Mouse (Mus musculus): Measurements from ENCODE around the gene Fst. TPM values are rescaled to one million over a fixed set of nuclear protein-coding genes. Genes with fewer than 3 reads are reported as not detected.

Fst gene
- polyA plus RNA-seq, 1 experiment, result 2.3 TPM

DNA sequence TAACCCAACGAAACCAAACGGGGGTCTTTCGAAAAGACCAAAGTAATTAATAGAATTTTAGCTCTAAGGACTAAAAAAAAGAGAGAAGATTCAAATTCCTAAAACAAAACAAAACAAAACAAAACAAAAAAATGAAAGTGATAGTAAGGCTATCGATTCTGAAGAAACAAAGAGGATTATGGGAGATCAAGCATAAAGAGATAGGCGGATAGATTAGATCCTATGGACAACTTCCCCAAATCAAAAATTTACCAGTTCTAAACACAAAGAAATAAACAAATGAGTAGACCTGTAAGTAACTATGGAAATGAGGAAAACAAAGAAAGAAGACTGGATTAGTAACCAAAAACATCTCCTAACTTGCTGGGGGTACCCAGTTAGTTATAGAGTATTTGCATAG, 33.5 kb downstream of the Fst start:
- Histone ChIP-seq H3K36me3 (ENCODE audit: control insufficient read depth, insufficient read depth, low read length) (no peaks in the 10 kb centered on the region), H3K4me1 (replicated peaks; ENCODE audit: control insufficient read depth, insufficient read depth, low read length) (no peaks in the 10 kb centered on the region), H3K27me3 (ENCODE audit: control insufficient read depth, insufficient read depth, low read length) (no peaks in the 10 kb centered on the region), H3K4me3 (ENCODE audit: control insufficient read depth, insufficient read depth, low read length) (no peak overlapping the region), H3K27ac (ENCODE audit: control insufficient read depth, insufficient read depth, low read length) (no peak overlapping the region)
- TF ChIP-seq POLR2A (IDR thresholded peaks at IDR 0.05; ENCODE audit: control insufficient read depth, extremely low read depth, insufficient read depth, low read length, poor library complexity) (no peak), CTCF (IDR thresholded peaks at IDR 0.05; ENCODE audit: borderline replicate concordance, control insufficient read depth, extremely low read depth, insufficient read depth, low read length, poor library complexity) (no peak)
- no peak for DNase-seq
- WGBS, result 96% methylated on average over 5 of the region's 5 CpGs

DNA sequence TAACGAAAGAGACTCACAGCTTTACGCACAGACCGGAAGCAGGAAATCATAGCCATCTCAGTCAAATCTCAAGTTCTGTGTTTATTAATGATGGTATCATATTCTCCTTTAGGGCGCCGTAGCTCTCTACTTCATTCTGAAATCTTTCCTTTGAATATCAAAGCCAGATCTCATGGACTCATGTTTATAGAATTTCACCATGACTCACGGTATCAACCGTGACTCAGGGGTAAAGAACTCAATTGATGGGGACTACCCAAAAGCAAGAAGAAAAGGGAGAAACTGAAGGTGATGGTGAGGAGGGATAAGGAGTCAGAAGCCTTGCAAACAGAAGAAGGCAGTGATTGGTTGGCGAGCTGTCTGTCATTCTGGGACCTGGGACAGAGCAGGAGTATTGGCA, 38.5 kb downstream of the Fst start:
- Histone ChIP-seq H3K27me3 (ENCODE audit: control insufficient read depth, insufficient read depth, low read length) (no peaks in the 10 kb centered on the region), H3K4me3 (ENCODE audit: control insufficient read depth, insufficient read depth, low read length) (no peak overlapping the region), H3K36me3 (ENCODE audit: control insufficient read depth, insufficient read depth, low read length) (no peaks in the 10 kb centered on the region), H3K4me1 (replicated peaks; ENCODE audit: control insufficient read depth, insufficient read depth, low read length) (no peaks in the 10 kb centered on the region), H3K27ac (ENCODE audit: control insufficient read depth, insufficient read depth, low read length) (no peak overlapping the region)
- no peak for DNase-seq
- WGBS, result 73% methylated on average over 8 of the region's 8 CpGs
- TF ChIP-seq CTCF (IDR thresholded peaks at IDR 0.05; ENCODE audit: borderline replicate concordance, control insufficient read depth, extremely low read depth, insufficient read depth, low read length, poor library complexity) (no peak), POLR2A (IDR thresholded peaks at IDR 0.05; ENCODE audit: control insufficient read depth, extremely low read depth, insufficient read depth, low read length, poor library complexity) (no peak)

DNA sequence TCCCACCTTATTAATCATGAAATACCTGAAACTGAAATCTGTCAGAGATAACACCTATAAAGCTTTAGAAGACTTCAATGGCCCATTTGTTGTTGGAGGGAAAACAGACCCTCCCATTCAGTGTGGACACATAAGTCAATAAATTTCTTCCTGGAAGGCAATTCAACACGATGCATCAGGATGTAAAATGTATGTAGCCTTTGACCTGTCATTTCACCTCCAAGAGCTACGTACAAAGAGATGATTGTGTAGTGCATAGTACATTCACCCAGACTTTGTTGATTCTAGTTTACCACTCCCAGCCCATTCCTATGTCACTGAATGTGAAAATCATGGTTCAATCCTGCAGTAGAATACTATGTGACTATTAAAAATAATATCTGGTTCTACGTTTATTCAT, 39.4 kb downstream of the Fst start:
- Histone ChIP-seq H3K27me3 (ENCODE audit: control insufficient read depth, insufficient read depth, low read length) (no peaks in the 10 kb centered on the region), H3K27ac (ENCODE audit: control insufficient read depth, insufficient read depth, low read length) (no peak overlapping the region), H3K4me1 (replicated peaks; ENCODE audit: control insufficient read depth, insufficient read depth, low read length) (no peaks in the 10 kb centered on the region), H3K36me3 (ENCODE audit: control insufficient read depth, insufficient read depth, low read length) (no peaks in the 10 kb centered on the region), H3K4me3 (ENCODE audit: control insufficient read depth, insufficient read depth, low read length) (no peak overlapping the region)
- DNase-seq, result no peak
- WGBS, result 86% methylated on average over 3 of the region's 3 CpGs
- TF ChIP-seq CTCF (IDR thresholded peaks at IDR 0.05; ENCODE audit: borderline replicate concordance, control insufficient read depth, extremely low read depth, insufficient read depth, low read length, poor library complexity) (no peak), POLR2A (IDR thresholded peaks at IDR 0.05; ENCODE audit: control insufficient read depth, extremely low read depth, insufficient read depth, low read length, poor library complexity) (no peak)

DNA sequence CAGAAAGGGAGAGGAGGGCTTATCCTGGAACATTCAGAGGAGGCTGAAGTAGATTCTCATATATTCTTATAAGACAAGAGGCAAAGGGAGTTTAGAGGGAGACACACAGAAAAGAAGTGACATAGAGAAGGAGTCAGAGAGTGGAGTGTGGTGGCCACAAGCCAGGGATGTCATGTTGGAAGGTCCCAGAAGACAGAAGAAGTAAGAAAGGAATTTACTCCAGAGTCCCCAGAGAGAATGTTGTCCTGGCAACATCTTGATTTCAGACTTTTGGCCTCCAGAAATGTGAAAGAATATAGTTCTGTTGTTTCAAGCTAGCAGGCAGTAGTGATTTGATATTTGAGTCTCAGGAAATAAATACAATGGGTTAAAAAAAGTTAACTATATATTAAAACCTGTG, 46.4 kb downstream of the Fst start:
- H3K4me3 ChIP-seq (ENCODE audit: control insufficient read depth, insufficient read depth, low read length), result no peak overlapping the region
- no peaks in the 10 kb centered on the region for H3K4me1 ChIP-seq (replicated peaks; ENCODE audit: control insufficient read depth, insufficient read depth, low read length)
- H3K27me3 ChIP-seq (ENCODE audit: control insufficient read depth, insufficient read depth, low read length), result no peaks in the 10 kb centered on the region
- TF ChIP-seq CTCF (IDR thresholded peaks at IDR 0.05; ENCODE audit: borderline replicate concordance, control insufficient read depth, extremely low read depth, insufficient read depth, low read length, poor library complexity) (no peak), POLR2A (IDR thresholded peaks at IDR 0.05; ENCODE audit: control insufficient read depth, extremely low read depth, insufficient read depth, low read length, poor library complexity) (no peak)
- no peaks in the 10 kb centered on the region for H3K36me3 ChIP-seq (ENCODE audit: control insufficient read depth, insufficient read depth, low read length)
- no peak overlapping the region for H3K27ac ChIP-seq (ENCODE audit: control insufficient read depth, insufficient read depth, low read length)
- DNase-seq, result no peak

DNA sequence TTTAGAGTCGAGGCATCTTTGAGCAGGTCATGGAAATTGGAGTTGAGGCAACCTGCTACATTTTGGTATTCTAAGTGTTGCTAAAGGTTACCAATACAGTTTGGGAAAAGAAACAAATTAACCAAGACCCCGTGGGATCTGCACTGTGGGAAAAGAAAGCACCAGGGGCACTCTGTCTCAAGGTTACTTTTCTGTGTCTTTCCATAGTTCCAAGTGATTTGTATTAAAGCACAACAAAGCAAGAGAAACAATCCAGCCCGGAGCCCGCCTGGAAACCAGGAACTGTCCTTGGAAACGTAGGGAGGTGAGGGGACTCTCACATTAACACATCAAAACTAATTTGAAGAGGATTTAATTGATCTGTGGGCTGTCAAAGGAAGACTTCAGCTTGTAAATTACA, 51.9 kb downstream of the Fst start:
- Histone ChIP-seq H3K27ac (ENCODE audit: control insufficient read depth, insufficient read depth, low read length) (no peak overlapping the region), H3K27me3 (ENCODE audit: control insufficient read depth, insufficient read depth, low read length) (no peaks in the 10 kb centered on the region), H3K36me3 (ENCODE audit: control insufficient read depth, insufficient read depth, low read length) (no peaks in the 10 kb centered on the region), H3K4me3 (ENCODE audit: control insufficient read depth, insufficient read depth, low read length) (no peak overlapping the region), H3K4me1 (replicated peaks; ENCODE audit: control insufficient read depth, insufficient read depth, low read length) (no peaks in the 10 kb centered on the region)
- DNase-seq, result no peak
- WGBS, result 57% methylated on average over 5 of the region's 5 CpGs
- no peak for TF ChIP-seq CTCF (IDR thresholded peaks at IDR 0.05; ENCODE audit: borderline replicate concordance, control insufficient read depth, extremely low read depth, insufficient read depth, low read length, poor library complexity)
- no peak for TF ChIP-seq POLR2A (IDR thresholded peaks at IDR 0.05; ENCODE audit: control insufficient read depth, extremely low read depth, insufficient read depth, low read length, poor library complexity)

DNA sequence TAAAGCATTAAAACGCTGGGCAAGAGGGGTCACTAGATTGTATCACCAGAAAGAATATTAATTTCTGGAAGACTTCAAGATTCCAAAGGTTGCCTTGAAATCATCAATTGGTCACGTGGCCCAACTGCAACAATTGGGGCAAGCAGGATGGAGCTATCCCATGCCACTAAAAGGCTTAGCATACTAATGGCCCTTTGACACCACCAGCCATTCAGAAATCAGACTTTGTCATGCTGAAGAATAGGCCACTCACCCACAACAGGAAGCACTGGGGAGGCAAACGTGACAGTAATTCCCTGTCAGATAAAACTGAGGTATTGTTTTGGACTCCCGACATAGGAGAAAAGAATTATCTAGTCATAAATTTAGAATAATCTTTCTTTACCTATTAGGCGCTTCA, 52.3 kb downstream of the Fst start:
- no peak overlapping the region for H3K27ac ChIP-seq (ENCODE audit: control insufficient read depth, insufficient read depth, low read length)
- no peak overlapping the region for H3K4me3 ChIP-seq (ENCODE audit: control insufficient read depth, insufficient read depth, low read length)
- no peaks in the 10 kb centered on the region for H3K36me3 ChIP-seq (ENCODE audit: control insufficient read depth, insufficient read depth, low read length)
- TF ChIP-seq CTCF (IDR thresholded peaks at IDR 0.05; ENCODE audit: borderline replicate concordance, control insufficient read depth, extremely low read depth, insufficient read depth, low read length, poor library complexity), result no peak
- no peak for TF ChIP-seq POLR2A (IDR thresholded peaks at IDR 0.05; ENCODE audit: control insufficient read depth, extremely low read depth, insufficient read depth, low read length, poor library complexity)
- H3K4me1 ChIP-seq (replicated peaks; ENCODE audit: control insufficient read depth, insufficient read depth, low read length), result no peaks in the 10 kb centered on the region
- no peak for DNase-seq
- H3K27me3 ChIP-seq (ENCODE audit: control insufficient read depth, insufficient read depth, low read length), result no peaks in the 10 kb centered on the region
- WGBS, result 56% methylated on average over 5 of the region's 5 CpGs

DNA sequence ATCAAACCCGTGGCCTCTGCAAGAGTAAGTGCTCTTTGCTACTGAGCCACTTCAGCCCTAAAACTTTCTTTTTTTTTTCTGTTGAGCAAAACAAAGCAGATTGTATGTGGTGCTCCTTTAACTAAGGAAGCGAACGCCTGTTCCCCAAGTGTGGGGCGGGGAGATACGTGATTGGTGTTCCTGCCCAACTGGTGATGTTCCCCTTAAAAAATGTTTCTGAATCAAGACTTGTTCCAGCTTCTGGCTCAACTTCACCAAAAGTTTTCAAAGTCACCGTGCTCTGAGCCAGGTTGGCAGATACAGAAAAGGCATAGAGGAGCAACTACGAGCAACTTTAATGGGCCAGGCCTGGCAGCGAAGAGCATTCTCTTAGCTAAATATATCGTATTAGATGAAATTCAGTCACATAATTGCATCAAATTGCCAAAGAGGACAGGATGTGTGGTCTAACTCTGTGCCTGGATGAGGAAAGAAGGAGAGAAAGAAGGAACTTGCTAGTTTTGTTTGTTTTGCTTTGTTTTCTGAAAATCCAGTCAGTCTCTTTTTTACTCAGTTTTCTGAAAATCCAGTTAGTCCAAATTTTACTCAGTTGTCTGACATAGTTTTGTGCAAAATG, 53.5 kb downstream of the Fst start:
- WGBS, result 93% methylated on average over 9 of the region's 9 CpGs
- Histone ChIP-seq H3K4me3 (ENCODE audit: control insufficient read depth, insufficient read depth, low read length) (no peak overlapping the region), H3K36me3 (ENCODE audit: control insufficient read depth, insufficient read depth, low read length) (no peaks in the 10 kb centered on the region), H3K27me3 (ENCODE audit: control insufficient read depth, insufficient read depth, low read length) (no peaks in the 10 kb centered on the region), H3K4me1 (replicated peaks; ENCODE audit: control insufficient read depth, insufficient read depth, low read length) (no peaks in the 10 kb centered on the region), H3K27ac (ENCODE audit: control insufficient read depth, insufficient read depth, low read length) (no peak overlapping the region)
- TF ChIP-seq POLR2A (IDR thresholded peaks at IDR 0.05; ENCODE audit: control insufficient read depth, extremely low read depth, insufficient read depth, low read length, poor library complexity) (no peak), CTCF (IDR thresholded peaks at IDR 0.05; ENCODE audit: borderline replicate concordance, control insufficient read depth, extremely low read depth, insufficient read depth, low read length, poor library complexity) (no peak)
- DNase-seq, result no peak

Other genes starting within 250 kb of the Fst start
- gene Ndufs4, start 70.7 kb downstream of the Fst start, polyA plus RNA-seq (2012; rRNA removed), result 40.3 and 54.9 TPM in 2 replicates

Measured in thymus, adult 2 months (tissue).